Mouse (Mus musculus): Measurements from ENCODE around the gene Sptbn4.

- TF ChIP-seq CTCF (IDR thresholded peaks at IDR 0.05; ENCODE audit: low read depth, low read length) (no peak), POLR2A (IDR thresholded peaks at IDR 0.05; ENCODE audit: extremely low read depth, insufficient read depth, low read length) (no peak)
Observed at GRCm38 (mm10) chr7:27331854-27332253, 115.6 kb downstream of the Sptbn4 start.
